Comparison of ENCODE assay signal across 9 mouse cellular contexts in genomic region chr11:76493811-76494274, GRCm38 (mm10).
DNase-seq lines count a peak whose midpoint lies in the region; ATAC-seq and TF ChIP-seq lines count a peak whose summit lies in the region.
"Had no signal": no experiment of that assay in that cellular context is flagged by ENCODE, and none has a peak within 500 bp of the region (broad histone marks: within the 10 kb centered on the region; RNA-seq: fewer than 3 reads in every experiment).

No protein-coding gene starts in this region.

- peaks cover 92% of the 10 kb centered on the region for H3K79me2 ChIP-seq in C2C12 (ENCODE audit: control insufficient read depth, insufficient read depth)

- H3K36me3 ChIP-seq in C2C12 (ENCODE audit: control insufficient read depth, insufficient read depth), result peaks cover 21% of the 10 kb centered on the region
- H3K36me3 ChIP-seq in embryonic facial prominence, embryonic 12.5 days, result no peaks in the 10 kb centered on the region
- H3K36me3 ChIP-seq in intestine, embryonic 16.5 days (ENCODE audit: control insufficient read depth, insufficient read depth, low read length), result no peaks in the 10 kb centered on the region

- peak; percentile 34 for DNase-seq in gastrocnemius, postnatal 10 days
- DNase-seq in gastrocnemius, adult 8-10 months (ENCODE audit: low spot score in 2 of 2), result no peak
- peak; percentile 62 for DNase-seq in neural tube, embryonic 10.5 days (ENCODE audit: extremely low spot score, low spot score)
- DNase-seq in urinary bladder, postnatal 10 days (ENCODE audit: low spot score), result no peak
- DNase-seq in frontal cortex, postnatal 14 days (ENCODE audit: low spot score in 2 of 2), result no peak

- peak; percentile 49; the same call in 1 of the 2 replicates for ATAC-seq in embryonic facial prominence, embryonic 12.5 days (ENCODE audit: insufficient number of reproducible peaks, insufficient read depth, low FRiP score, low TSS enrichment)
- 0 out of 2 replicates have a peak, but pooled peaks have one; percentile 8 for ATAC-seq in intestine, embryonic 16.5 days

- peak overlapping the region; percentile 98 for H3K27ac ChIP-seq in embryonic facial prominence, embryonic 12.5 days
- peak overlapping the region; percentile 99 for H3K27ac ChIP-seq in intestine, embryonic 16.5 days (ENCODE audit: low read length)

- 5% methylated on average over 6 of the region's 6 CpGs for WGBS in embryonic facial prominence, embryonic 12.5 days
- 3% methylated on average over 6 of the region's 6 CpGs for WGBS in intestine, embryonic 16.5 days

- H3K9me3 ChIP-seq in embryonic facial prominence, embryonic 12.5 days, result no peaks in the 10 kb centered on the region
- no peaks in the 10 kb centered on the region for H3K9me3 ChIP-seq in intestine, embryonic 16.5 days (ENCODE audit: control insufficient read depth, low read length)

- H3K4me1 ChIP-seq in embryonic facial prominence, embryonic 12.5 days, result peaks cover 43% of the 10 kb centered on the region
- peaks cover 52% of the 10 kb centered on the region for H3K4me1 ChIP-seq in intestine, embryonic 16.5 days (ENCODE audit: control insufficient read depth, insufficient read depth, low read length)

- peaks cover 69% of the 10 kb centered on the region for H3K79me3 ChIP-seq in C2C12 (ENCODE audit: low read depth)

- H3ac ChIP-seq in C2C12 (ENCODE audit: control insufficient read depth, insufficient read length, low read depth), result peak overlapping the region; percentile 93

- H3K4me3 ChIP-seq in C2C12 (ENCODE audit: insufficient read depth, poor library complexity, severe bottlenecking), result peak overlapping the region; percentile 44
- H3K4me3 ChIP-seq in embryonic facial prominence, embryonic 12.5 days, result peak overlapping the region; percentile 61
- peak overlapping the region; percentile 76 for H3K4me3 ChIP-seq in intestine, embryonic 16.5 days (ENCODE audit: low read length)

- no peak for TF ChIP-seq CTCF in C2C12 (IDR thresholded peaks at IDR 0.05; ENCODE audit: control insufficient read depth, insufficient read depth, insufficient read length)

- no peaks in the 10 kb centered on the region for H3K27me3 ChIP-seq in C2C12 (ENCODE audit: control insufficient read depth, insufficient read depth, insufficient read length)
- H3K27me3 ChIP-seq in embryonic facial prominence, embryonic 12.5 days, result no peaks in the 10 kb centered on the region
- H3K27me3 ChIP-seq in intestine, embryonic 16.5 days (replicated peaks; ENCODE audit: control insufficient read depth, insufficient read depth, low read length), result no peaks in the 10 kb centered on the region
- H3K27me3 ChIP-seq: Patski had no signal

- H3K9ac ChIP-seq in embryonic facial prominence, embryonic 12.5 days, result peak overlapping the region; percentile 78
- peak overlapping the region; percentile 94 for H3K9ac ChIP-seq in intestine, embryonic 16.5 days (ENCODE audit: low read depth, low read length)

- peak overlapping the region; percentile 87 for H3K4me2 ChIP-seq in embryonic facial prominence, embryonic 12.5 days (replicated peaks)
- H3K4me2 ChIP-seq in intestine, embryonic 16.5 days (ENCODE audit: low read depth, low read length), result peak overlapping the region; percentile 65

TF ChIP-seq in C2C12, 6 proteins besides CTCF, POLR2A, EP300 and RAD21:
- TF ChIP-seq CEBPB (IDR thresholded peaks at IDR 0.05; ENCODE audit: low read depth) (no peak), MYOD1 (IDR thresholded peaks at IDR 0.05; ENCODE audit: control insufficient read depth, insufficient read length, low read depth) (peak; percentile 93)

Comparison
In these comparisons a context has a peak if more than half of its experiments do, and no peak if none do; other contexts are left out.
1. DNase-seq: peak in gastrocnemius, postnatal 10 days (single experiment) and neural tube, embryonic 10.5 days (single experiment); none in gastrocnemius, adult 8-10 months (0 of 2), urinary bladder, postnatal 10 days (single experiment) and frontal cortex, postnatal 14 days (0 of 2).
2. Peak in every context shown above with its lines, with median percentiles within 50 percentile points of each other: H3K4me3 ChIP-seq.